Mouse (Mus musculus) neural tube, embryonic 15.5 days (tissue): ENCODE measurements at regions not wholly inside any gene's neighbourhood (a gene's known extent, or its start where the extent isn't known, plus 50 kb on each side); places are given as distances from the start of the nearest gene placed in this dataset.
"Not testable (repeated sequence)": the region's sequence is repeated elsewhere in the genome, so short reads cannot be mapped to it uniquely, and the experiment has no call there.

Source experiments
- ATAC-seq: fragments of 200-750 bp; cut with Nextera tagmentation; 2 replicates; pipeline ENCODE4 v1.8.0; 2017; ENCODE audit warnings: mild to moderate bottlenecking, moderate TSS enrichment, moderate library complexity; ENCODE audit not compliant: low FRiP score
- H3K27ac ChIP-seq: fragments of 300-500 bp; sonication (generic); replicated peaks from 2 replicates; pipeline ENCODE4 v1.5.1; 2015; ENCODE audit warnings: mild to moderate bottlenecking, inconsistent platforms
- H3K27me3 ChIP-seq: fragments of 300-500 bp; sonication (generic); replicated peaks from 2 replicates; pipeline ENCODE4 v1.6.1; 2015; ENCODE audit warnings: inconsistent platforms
- H3K36me3 ChIP-seq: fragments of 300-500 bp; sonication (generic); 2 replicates; pipeline ENCODE4 v1.6.1; 2015; ENCODE audit warnings: inconsistent platforms
- H3K4me1 ChIP-seq: fragments of 300-500 bp; sonication (generic); 2 replicates; pipeline ENCODE4 v1.6.1; 2015; ENCODE audit warnings: inconsistent platforms
- H3K4me2 ChIP-seq: fragments of 300-500 bp; sonication (generic); 2 replicates; pipeline ENCODE4 v1.6.1; 2015; ENCODE audit warnings: inconsistent platforms, mild to moderate bottlenecking, moderate library complexity
- H3K4me3 ChIP-seq: fragments of 300-500 bp; sonication (generic); replicated peaks from 2 replicates; pipeline ENCODE4 v1.5.1; 2015; ENCODE audit warnings: mild to moderate bottlenecking, inconsistent platforms
- H3K9ac ChIP-seq: fragments of 300-500 bp; sonication (generic); replicated peaks from 2 replicates; pipeline ENCODE4 v1.6.1; 2015; ENCODE audit warnings: mild to moderate bottlenecking, inconsistent platforms
- H3K9me3 ChIP-seq: fragments of 300-500 bp; sonication (generic); replicated peaks from 2 replicates; pipeline ENCODE4 v1.6.1; 2016; ENCODE audit warnings: inconsistent platforms
- WGBS: fragments of 180-500 bp; shearing (Covaris S2); methylation state at CpG from one replicate; pipeline ENCODE4 v1.1.7; 2015; ENCODE audit warnings: mixed read lengths; 5-methylcytosine and 5-hydroxymethylcytosine counted together

DNA sequence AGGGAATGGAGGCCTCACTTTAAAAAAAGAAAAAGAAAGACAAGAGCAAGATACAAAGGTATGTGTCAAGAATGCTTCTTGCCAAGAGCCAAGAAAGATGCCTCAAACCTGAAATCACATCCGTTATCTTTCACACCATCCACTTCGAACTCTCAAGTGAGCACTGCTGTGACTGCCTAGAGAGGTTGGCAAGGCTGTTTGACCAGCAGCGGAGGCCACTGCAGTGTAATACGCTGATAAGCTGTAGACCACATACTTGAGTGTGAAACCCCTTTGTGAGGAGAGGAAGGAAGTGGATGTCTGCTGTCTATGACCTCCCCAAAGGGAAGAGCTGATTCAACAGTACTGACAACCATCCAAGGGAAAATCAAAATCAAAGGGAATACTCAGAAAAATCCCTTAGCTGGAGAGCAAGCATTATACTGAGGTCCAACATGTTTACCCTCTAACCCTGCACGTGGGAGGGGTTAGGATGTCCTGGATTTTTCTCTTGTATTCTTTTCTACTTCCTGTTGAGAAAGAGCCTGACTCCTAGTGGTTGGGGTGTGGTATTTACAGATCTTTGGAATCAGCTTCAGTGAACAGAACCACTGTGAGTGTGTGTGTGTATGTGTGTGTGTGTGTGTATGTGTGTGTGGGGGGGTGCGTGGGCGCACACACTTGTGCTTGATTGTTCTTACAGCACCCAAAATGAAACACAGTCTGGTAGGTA, 81.5 kb upstream of the Cep85l start:
- Histone ChIP-seq H3K27ac (no peak overlapping the region), H3K4me2 (no peak overlapping the region), H3K4me1 (peaks cover 16% of the 10 kb centered on the region), H3K27me3 (no peaks in the 10 kb centered on the region), H3K4me3 (no peak overlapping the region), H3K9me3 (no peaks in the 10 kb centered on the region), H3K36me3 (no peaks in the 10 kb centered on the region), H3K9ac (no peak overlapping the region)
- WGBS, result 87% methylated on average over 7 of the region's 7 CpGs
- ATAC-seq, result no peak

GRCm38 (mm10) chr10:53459706-53460105, 80.0 kb upstream of the Cep85l start:
- WGBS, result 76% methylated on average over 1 of the region's 1 CpGs
- ATAC-seq, H3K9me3 ChIP-seq, H3K9ac ChIP-seq, H3K27me3 ChIP-seq, H3K36me3 ChIP-seq, H3K27ac ChIP-seq, H3K4me2 ChIP-seq, H3K4me3 ChIP-seq: not testable (repeated sequence)
- peaks cover 15% of the 10 kb centered on the region for H3K4me1 ChIP-seq

DNA sequence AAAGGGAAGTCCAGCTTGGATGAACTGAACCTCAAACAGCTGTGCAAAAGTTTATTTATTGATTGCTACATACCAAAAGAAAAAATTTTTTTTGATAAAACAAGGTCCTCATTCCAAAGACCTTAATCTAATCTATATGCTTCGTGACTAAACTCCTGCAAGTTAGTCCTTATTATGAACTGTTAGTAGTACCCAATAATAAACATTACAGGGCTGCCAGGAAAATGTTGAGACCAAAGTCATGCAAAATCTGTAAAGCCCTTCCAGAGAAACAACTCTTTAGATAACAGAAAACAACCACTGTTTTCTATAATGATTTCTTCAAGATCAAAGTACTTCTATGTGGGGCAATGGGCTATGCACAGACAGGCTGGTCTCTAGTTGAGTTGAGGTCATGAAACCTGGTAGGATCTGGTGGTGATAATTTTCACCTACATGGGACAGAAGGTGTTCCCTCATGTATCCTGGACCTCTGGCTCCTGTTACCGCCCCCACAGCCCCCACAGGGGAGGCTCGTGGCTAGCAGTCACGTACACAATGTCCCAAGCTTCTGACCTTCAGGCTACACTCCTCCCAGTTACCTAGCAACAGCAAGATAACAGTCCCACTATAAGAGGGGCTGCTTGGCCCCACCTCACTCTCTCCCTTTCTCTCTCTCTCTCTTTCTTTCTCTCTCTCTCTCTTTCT, 76.4 kb upstream of the Cep85l start:
- ATAC-seq, result no peak
- WGBS, result 68% methylated on average over 4 of the region's 4 CpGs
- no peaks in the 10 kb centered on the region for H3K4me1 ChIP-seq

DNA sequence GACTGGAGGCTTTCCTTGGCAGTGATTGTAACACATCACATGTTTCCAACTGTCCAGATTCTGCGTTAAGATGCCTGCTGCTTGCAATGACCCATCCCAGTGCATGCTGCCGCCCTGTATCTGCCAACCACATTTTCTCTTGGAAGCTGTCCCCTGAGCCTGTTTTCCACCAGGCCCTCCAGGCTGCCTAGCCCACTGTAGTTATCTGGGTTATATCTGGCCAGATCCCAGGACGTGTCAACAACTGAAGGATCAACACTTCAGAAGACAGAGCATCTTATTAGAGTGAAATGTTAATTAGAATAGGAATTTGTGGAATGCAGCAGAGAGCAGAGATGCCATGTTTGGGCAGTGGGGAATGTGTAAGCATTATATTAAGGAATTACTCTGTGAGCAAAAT, 65.0 kb upstream of the Cep85l start:
- 66% methylated on average over 3 of the region's 3 CpGs for WGBS
- Histone ChIP-seq H3K27ac (no peak overlapping the region), H3K4me1 (no peaks in the 10 kb centered on the region), H3K9ac (no peak overlapping the region), H3K9me3 (no peaks in the 10 kb centered on the region), H3K36me3 (no peaks in the 10 kb centered on the region), H3K27me3 (no peaks in the 10 kb centered on the region), H3K4me2 (no peak overlapping the region), H3K4me3 (no peak overlapping the region)
- no peak for ATAC-seq

More for the DNA sequence above, 76.4 kb upstream of the Cep85l start:
- Histone ChIP-seq H3K9ac (no peak overlapping the region), H3K36me3 (no peaks in the 10 kb centered on the region), H3K9me3 (no peaks in the 10 kb centered on the region), H3K4me3 (no peak overlapping the region), H3K27ac (no peak overlapping the region), H3K4me2 (no peak overlapping the region), H3K27me3 (no peaks in the 10 kb centered on the region)

DNA sequence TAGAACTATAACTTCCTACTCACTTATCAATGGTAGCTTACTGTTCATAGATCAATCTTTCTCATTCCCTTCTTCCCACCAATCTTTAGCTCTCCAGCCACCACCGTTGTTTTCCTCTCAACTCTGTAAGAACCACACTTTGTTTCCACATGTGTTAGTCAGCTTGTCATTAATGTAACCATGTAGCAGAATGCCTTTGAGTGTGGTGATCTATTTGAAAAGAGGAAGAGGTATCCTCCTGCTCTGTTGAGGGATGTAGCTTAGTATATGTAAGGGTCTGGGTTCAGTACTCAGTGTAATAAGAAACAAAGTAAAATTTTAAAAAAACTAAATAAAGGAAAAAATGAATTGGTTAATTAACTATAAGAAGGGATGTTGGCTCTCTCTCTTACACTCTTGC, 63.7 kb upstream of the Cep85l start:
- Histone ChIP-seq H3K36me3 (no peaks in the 10 kb centered on the region), H3K4me2 (no peak overlapping the region), H3K4me1 (no peaks in the 10 kb centered on the region), H3K27ac (no peak overlapping the region), H3K9me3 (no peaks in the 10 kb centered on the region), H3K4me3 (no peak overlapping the region), H3K27me3 (no peaks in the 10 kb centered on the region), H3K9ac (no peak overlapping the region)
- 94% methylated on average over 1 of the region's 1 CpGs for WGBS
- no peak for ATAC-seq

DNA sequence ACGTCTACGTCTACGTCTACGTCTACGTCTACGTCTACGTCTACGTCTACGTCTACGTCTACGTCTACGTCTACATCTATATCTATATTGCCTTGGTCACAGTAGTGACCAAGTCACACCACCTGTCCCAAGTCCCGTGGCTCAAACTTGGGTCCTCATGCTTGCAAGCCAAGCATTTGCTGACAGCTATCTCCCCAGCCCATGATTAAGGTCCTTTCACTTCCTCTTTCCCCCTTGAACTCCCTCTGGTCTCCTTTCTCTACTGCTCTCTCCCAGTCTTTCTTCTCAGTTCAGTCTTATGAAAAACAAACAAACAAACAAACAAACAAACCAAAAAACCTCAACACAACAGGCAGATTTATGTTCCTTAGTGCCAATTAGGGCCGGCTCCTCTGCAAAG, 63.2 kb upstream of the Cep85l start:
- Histone ChIP-seq H3K4me3 (no peak overlapping the region), H3K36me3 (no peaks in the 10 kb centered on the region), H3K9me3 (no peaks in the 10 kb centered on the region), H3K27me3 (no peaks in the 10 kb centered on the region), H3K4me1 (no peaks in the 10 kb centered on the region), H3K4me2 (no peak overlapping the region), H3K9ac (no peak overlapping the region), H3K27ac (no peak overlapping the region)
- 96% methylated on average over 14 of the region's 14 CpGs for WGBS
- no peak for ATAC-seq

- H3K9ac ChIP-seq, result no peak overlapping the region
- 86% methylated on average over 1 of the region's 1 CpGs for WGBS
- H3K4me3 ChIP-seq, result no peak overlapping the region
- H3K27ac ChIP-seq, result no peak overlapping the region
- no peak for ATAC-seq
- peaks cover 4% of the 10 kb centered on the region for H3K4me1 ChIP-seq
- H3K36me3 ChIP-seq, result no peaks in the 10 kb centered on the region
- H3K27me3 ChIP-seq, result no peaks in the 10 kb centered on the region
- H3K9me3 ChIP-seq, result no peaks in the 10 kb centered on the region
- H3K4me2 ChIP-seq, result no peak overlapping the region
Observed at GRCm38 (mm10) chr10:53440251-53440650, 60.5 kb upstream of the Cep85l start.

DNA sequence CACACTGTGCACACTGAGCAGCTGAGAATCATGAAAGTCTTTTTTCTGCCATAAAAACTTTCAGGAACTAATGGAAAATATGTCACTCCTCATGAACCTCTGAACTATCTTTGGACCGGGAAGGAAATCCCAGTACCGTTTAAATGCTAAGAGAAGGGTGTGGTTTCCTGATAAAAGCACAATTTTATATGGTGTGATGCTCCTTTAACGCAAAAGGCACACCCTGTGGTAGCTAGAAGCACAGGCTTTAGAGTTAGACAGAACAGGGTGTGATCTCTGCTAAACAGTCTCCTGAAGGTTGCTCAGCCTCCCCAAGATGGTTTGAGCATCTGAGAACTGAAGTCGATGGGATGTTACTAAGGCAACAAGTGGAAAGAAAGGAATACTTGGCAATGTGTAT, 58.6 kb upstream of the Cep85l start:
- Histone ChIP-seq H3K27me3 (no peaks in the 10 kb centered on the region), H3K9me3 (no peaks in the 10 kb centered on the region), H3K36me3 (no peaks in the 10 kb centered on the region), H3K27ac (no peak overlapping the region), H3K4me2 (no peak overlapping the region), H3K4me1 (peaks cover 12% of the 10 kb centered on the region), H3K9ac (no peak overlapping the region), H3K4me3 (no peak overlapping the region)
- WGBS, result 86% methylated on average over 4 of the region's 4 CpGs
- no peak for ATAC-seq

- no peak for ATAC-seq
- Histone ChIP-seq H3K4me1 (peaks cover 12% of the 10 kb centered on the region), H3K9me3 (no peaks in the 10 kb centered on the region), H3K4me3 (no peak overlapping the region), H3K9ac (no peak overlapping the region), H3K36me3 (no peaks in the 10 kb centered on the region), H3K4me2 (no peak overlapping the region), H3K27ac (no peak overlapping the region), H3K27me3 (no peaks in the 10 kb centered on the region)
- WGBS, result 87% methylated on average over 4 of the region's 4 CpGs
Observed at GRCm38 (mm10) chr10:53437724-53438123, 58.0 kb upstream of the Cep85l start.

GRCm38 (mm10) chr10:53436023-53436475, 56.3 kb upstream of the Cep85l start:
- Histone ChIP-seq H3K9ac (no peak overlapping the region), H3K27ac (no peak overlapping the region), H3K4me2 (no peak overlapping the region), H3K4me3 (no peak overlapping the region), H3K4me1 (peaks cover 12% of the 10 kb centered on the region), H3K36me3 (no peaks in the 10 kb centered on the region), H3K27me3 (no peaks in the 10 kb centered on the region), H3K9me3 (no peaks in the 10 kb centered on the region)
- WGBS, result 72% methylated on average over 8 of the region's 8 CpGs
- 0 out of 2 replicates have a peak, but pooled peaks have one; percentile 42 for ATAC-seq

GRCm38 (mm10) chr10:53435181-53435874, 55.6 kb upstream of the Cep85l start:
- H3K27ac ChIP-seq, result peak overlapping the region; percentile 30
- peak; percentile 63; the same call in 1 of the 2 replicates for ATAC-seq
- H3K9ac ChIP-seq, result no peak overlapping the region
- no peak overlapping the region for H3K4me2 ChIP-seq
- H3K4me1 ChIP-seq, result peaks cover 12% of the 10 kb centered on the region
- no peaks in the 10 kb centered on the region for H3K27me3 ChIP-seq
- H3K36me3 ChIP-seq, result no peaks in the 10 kb centered on the region
- no peaks in the 10 kb centered on the region for H3K9me3 ChIP-seq
- 58% methylated on average over 14 of the region's 14 CpGs for WGBS
- no peak overlapping the region for H3K4me3 ChIP-seq
